Mouse (Mus musculus) frontal cortex, postnatal 10 days (tissue): ENCODE measurements around the gene Ankk1.
A peak's percentile ranks its signal among the peaks of the same experiment; 100 is the strongest.

Source experiments
- DNase-seq, 2 experiments: peaks; one replicate each; pipeline ENCODE4 v3.0.0; 2022; ENCODE audit warnings: low spot score in 2 of 2, mixed read lengths in 1 of 2

Ankk1 gene

DNA sequence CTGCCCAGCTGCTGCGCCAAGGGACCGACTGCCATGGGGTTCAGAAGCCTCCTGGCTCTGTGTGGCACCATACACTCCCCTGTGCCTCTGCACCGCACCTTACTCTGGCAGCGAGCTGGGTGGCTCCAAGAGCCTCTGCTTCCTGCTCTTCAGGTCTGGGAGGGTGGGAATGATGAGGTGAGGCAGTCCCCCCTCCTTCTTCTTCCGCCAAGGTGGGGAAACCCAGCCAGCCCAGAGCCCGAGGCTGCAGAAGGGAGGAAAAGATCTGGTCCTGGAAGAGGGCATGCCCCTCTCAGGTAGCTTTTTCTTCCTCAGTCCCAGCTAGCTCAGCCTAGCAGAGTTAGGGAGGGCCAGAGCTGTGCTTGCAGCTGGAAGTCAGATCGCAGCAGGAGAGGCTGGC is at the start of gene Ankk1:
Gene Ankk1 (minus strand): TSS at position 101 of the 400 bp plus-strand sequence.
- DNase-seq, result no peak

DNA sequence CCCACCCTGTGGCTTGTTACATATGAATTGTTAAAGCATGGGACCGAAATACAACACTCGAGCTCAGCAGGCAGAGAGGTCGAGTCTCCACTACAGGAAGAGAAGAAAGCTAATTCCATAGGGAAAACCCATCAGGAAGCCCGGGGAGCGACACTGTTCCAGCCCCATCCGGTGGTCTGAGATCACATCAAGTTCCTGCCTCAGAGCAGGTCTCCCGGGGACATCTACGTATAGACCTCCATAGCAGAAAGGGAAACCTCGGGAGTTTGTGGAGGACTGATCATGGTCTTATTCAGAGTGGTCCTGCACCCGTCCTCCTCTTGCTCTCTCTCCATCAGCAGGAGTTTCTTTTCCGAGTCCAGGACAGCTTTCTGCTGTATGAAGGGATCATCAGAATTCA is 45.3 kb upstream of the Ankk1 start:
- DNase-seq, result no peak

DNA sequence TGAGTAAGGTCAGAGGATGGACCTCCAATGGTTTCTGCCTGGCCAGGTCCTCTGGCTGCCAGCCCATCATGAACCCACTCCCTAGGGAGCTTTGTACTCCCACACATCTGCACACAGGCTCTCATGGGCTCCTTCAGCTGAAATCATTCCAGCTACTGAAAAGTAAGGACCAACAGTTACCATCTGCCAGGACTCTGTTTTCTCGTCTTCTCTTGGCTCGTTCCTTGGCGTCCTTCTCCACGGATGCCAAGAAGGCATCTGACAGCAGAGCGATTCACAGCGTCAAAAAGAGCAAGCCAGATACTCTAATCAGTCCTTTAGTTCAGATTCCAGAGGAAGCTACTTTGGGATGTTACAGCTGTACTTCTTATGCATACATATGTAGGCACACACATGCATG is 44.1 kb upstream of the Ankk1 start:
- no peak for DNase-seq

DNA sequence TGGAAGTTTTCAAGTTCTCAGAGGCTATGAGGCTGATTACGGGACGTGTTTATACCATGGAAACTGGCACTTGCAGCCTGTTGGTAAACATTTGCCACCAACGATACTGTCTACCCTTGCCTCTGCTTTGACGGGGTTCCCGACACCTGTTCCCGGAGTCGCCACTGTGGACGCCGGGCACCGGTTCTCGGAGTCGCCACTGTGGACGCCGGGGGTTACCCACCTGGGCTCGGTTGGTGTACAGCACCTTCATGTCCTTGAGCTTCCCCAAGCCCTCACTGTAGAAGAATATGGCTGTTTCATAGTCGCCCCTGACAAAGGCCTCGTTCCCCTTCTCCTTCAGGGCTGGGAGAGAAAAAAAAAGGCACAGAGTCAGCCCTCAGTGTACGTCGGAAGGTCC is 43.2 kb upstream of the Ankk1 start:
- DNase-seq, result no peak

DNA sequence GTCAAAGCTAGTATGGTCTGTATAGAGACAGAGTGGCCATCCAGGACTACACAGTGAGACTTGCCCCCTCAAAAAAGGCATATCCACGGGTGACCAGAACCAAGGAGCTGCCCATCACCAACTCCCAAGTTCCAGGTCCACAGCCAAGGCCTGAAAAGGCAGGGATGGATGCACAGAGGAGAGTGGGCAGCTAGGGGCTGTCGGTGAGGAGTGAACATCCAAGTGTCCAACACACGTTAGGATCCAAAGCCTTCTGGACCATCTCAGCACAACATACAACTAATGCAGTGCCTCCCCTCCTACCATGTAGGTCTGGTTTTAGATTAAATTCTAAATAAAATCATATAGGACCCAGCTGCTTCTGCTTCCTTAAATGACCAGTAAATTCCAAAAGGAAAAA is 29.3 kb upstream of the Ankk1 start:
- DNase-seq, result no peak

DNA sequence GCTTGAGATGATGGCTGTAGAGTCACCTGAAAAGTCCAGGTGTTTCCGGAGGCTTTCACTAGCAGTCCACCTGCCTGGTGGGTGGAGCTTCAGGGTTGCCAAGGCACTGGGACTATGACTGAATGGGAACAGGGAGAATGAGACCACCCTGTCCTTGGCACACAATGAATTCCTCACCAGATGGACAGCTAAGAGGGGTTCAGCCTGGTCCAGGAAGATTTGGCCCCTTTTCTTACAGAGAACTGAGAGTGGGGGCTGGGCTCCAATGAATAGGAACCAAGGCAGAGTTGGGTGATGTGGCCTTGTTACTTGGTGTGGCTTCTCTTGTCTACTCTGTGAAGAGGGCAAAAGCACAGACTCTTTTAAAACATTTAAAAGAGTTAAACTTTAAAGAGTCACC is 25.6 kb upstream of the Ankk1 start:
- no peak for DNase-seq

DNA sequence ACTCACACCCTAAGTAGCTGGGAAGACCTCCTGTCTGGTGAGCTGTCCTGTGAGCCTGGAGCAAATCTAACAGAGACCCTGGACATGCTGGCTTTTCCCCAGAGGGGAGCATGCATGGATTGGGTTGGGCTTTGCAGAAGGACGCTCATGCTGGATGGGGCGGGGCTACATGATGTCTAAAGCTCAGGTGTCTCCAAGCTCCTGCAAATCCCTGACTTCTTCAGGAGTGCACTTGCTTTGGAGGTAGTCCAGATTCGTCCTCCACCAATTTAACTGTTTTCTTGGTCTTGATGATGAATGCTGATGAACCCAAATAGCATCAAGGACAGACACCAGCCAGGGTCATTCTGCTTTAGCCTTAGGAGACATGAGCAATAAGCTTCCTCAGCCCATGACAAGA is 23.7 kb upstream of the Ankk1 start:
- no peak for DNase-seq

DNA sequence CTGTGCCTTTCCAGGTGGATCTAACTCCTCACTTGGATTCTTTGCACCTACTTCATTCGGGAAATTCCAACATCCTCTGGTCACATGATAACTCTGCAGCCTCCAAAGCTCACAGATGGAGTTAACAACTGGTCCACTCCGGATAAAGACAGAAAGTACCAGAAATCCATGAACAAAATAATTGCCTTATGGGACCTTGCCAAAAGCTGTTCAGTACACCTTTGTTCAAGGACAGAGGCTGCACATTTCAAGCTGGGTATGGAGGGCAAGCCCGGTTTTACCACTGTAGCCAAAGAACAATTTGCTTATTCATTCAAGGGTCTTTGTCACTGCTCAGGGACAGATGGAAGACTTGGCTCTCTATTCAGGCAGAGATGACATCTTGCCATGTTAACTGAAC is 15.8 kb upstream of the Ankk1 start:
- DNase-seq, result no peak

DNA sequence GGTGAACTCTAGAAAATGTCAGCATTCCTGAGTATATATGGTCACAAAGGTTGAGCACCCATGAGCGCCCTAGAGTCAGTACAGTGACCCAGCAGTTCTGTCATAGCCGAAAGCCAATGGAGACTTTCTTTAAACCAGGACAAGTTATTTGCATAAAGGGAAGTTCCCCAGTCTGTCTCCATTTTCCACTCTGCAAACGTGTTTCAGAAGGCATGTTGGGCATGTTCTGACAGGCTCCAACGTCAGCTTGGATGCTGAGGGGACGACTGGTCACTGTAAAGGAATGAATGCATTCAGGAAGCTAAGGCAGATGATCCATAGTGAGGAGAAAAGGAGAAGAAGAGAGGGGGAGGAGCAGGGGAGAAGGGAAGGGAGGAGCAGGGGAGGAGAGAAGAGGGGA is 657 bp upstream of the Ankk1 start:
- no peak for DNase-seq

DNA sequence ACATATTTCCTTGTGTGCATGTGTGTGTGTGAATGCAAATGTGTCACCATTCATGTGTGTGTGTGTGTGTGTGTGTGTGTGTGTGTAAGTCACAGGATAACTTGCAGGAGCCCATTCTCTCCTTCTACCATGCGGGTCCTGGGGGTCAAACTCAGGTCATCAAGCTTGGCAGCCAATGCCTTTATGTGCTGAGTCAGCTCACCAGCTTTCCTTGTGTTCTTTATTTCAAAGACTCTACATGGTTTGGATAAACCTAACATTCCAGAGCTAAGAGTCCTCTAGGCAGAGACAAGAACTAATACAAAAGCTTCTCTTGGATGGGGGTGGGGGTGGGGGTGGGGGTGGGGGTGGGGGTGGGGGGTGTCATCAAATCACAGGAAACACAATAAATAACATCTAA is 1.2 kb downstream of the Ankk1 start:
- no peak for DNase-seq

DNA sequence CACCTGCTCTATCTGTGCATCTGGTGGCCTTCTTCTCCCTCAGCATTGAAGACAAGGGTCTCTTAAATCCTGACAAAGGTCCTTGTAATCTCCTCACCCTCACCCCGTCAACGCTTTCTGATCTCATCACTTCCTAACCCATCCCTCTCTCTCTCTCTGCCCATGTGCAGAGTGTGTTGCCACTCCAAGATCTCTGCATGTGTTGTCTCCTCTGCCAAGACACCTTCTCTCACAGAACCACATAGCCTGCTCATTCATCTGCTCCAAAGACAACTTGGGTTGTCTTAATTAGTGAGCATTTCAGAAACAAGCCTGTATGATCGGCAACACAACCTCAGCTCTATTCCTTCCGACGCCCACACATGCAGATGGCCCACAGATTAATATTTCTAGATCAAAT is 3.0 kb downstream of the Ankk1 start:
- DNase-seq, result no peak

DNA sequence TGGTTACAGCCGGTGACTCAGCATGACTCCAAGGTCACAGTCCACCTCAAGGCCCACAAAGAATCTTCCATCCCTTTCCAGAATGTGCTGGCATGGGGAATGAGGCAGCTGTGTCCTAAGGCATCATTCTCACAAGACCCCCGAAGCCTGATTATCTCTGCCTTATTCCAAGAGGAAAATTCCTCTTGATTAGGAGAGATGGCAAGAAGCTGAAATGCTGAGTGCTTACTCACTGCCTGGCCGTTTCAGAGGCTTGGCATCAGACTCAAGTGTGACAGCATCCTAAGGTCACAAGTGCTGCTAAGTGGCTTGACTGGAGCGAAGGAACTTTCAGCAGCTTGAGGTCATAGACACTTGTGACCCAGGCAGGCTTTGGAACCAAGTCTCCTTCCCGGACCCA is 16.2 kb downstream of the Ankk1 start:
- no peak for DNase-seq

DNA sequence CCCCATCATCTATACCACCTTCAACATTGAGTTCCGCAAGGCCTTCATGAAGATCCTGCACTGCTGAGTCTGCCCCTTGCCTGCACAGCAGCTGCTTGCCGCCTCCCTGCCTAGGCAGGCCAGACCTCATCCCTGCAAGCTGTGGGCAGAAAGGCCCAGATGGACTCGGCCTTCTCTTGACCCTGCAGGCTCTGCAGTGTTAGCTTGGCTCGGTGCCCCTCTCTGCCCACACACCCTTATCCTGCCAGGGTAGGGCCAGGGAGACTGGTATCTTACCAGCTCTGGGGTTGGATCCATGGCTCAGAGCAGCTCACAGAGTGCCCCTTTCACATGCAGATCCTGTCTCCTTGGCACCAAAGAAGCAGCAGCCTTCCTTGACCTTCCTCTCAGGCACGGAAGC is 19.8 kb downstream of the Ankk1 start:
- no peak for DNase-seq

DNA sequence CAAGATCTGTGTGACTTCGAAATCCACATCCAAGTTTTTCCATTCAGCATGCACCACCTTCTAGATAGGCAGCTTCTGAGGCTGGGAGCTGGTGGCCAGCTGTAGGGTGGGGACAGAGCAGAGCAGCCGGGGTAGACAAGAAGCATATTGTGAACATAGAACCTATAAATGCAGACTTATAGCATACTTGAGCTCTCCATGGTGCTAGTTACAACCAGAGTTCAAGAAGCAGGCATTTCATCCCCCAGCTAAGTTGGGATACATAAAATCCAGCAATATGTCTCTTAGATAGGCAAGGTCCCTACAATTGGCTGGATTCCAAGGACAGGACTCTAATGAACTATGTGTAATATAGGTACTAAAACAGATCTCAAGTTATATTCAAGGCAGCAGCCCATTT is 23.1 kb downstream of the Ankk1 start:
- no peak for DNase-seq

DNA sequence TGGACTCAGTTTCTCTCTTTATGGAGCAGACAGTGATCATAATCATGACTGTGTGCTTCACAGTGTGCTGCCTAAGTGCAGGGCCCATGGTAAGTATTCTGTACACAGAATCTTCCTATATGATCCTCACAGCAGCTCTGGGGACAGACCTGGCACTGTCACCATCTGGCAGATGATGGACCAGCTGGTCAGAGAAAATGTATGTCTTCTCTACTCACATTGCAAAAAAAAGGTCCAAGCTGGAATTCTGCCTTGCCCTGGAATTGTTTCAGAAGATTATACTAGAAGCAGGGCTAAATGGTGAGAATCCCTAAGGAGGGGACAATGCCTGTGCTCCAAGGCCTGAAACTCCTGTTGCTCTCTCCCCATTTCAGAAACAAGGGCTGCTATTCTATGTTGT is 30.8 kb downstream of the Ankk1 start:
- no peak for DNase-seq

DNA sequence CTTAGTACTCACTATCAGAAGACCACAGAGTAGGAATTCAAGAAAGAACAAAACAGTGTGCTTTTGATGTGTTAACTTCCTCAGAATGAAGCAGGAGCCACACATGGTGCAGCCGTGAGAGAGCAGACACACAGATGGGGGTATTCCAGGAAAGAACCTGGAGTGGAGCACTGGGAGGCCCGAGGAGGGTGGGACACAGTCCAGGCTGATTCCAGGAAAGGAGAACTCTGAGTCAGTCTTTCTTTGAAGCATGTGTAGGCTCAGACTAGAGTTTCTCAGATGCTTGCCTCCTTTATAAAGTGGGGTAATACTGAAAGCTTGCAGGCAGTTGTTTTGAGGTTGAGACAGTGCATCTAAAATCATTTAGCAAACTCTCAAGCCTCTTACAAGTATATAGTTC is 34.6 kb downstream of the Ankk1 start:
- DNase-seq, result no peak

DNA sequence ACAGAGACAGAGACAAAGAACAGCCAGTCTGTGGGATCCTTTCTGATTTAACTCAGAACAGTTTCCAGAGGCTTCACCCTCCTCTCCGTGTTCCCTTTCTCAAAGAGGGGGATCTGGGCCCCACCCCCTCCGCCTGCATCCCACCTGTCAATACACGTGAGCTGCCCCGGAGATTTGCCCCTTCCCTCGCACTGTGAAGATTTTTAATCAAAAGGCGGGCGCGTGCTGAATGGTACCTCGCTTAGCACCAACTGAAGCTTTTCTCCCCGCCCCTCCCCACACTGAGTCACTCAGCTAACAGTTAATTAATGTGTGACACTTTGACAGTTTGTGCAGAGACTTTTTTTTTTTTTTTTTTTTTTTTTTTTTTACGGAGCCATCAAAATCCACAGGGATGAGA is 40.7 kb downstream of the Ankk1 start:
- DNase-seq, result peak; percentile 13 to 29

DNA sequence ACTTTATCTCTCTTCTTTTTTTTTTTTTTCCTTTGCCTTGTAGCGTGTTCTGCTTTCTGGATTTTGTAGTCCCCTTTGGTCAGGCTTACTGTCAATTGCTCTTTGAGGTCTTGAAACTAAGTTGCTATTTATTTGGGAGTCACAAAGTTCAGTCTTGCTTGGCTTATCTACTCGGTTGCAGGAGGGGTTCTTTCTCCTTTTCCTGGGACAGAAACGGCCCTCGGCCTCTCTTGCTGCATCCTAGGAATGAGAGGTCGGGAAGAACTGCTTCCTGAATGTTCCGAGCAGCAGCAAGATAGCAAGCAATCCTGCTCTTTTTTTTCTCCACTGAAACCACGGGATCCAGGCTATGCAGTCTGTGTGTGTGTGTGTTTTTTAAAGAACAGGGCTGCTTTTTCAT is 41.5 kb downstream of the Ankk1 start:
- DNase-seq, result no peak

DNA sequence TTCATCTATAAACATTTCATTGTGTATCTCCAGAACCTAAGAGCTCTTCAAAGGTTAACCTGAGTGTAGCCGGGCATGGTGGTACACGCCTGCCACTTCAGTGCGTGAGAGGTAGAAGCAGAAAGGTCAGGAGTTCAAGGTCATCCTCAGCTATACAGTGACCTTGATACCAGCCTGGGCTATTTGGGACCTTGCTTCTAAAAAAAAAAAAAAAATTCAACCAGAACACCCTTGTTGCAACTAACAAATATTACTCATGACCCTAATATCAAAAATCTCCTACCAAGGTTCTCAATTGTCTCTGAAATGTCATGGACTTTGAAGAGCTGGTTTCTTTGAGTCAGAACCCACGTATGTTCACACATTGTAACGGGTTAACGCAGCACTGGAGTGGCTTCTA is 42.0 kb downstream of the Ankk1 start:
- no peak for DNase-seq

DNA sequence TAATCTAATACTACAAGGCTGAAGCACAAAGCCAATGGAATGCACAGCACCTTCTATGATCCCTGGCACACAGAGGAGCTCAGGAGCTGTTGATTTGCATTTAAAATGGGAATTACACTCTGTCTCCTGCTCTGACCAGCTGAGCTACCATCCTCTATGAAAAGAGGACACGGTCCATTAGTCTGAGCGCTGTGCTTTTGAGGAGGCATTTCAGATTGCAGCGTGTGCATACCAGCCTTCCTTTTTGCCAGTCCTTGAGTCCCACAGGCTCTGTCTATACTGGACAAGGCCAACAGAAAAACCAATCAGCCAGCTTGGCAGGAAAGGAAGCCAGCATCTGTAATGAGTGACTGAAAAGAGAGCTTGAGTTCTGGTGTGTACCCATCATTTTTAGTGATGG is 42.8 kb downstream of the Ankk1 start:
- no peak for DNase-seq

DNA sequence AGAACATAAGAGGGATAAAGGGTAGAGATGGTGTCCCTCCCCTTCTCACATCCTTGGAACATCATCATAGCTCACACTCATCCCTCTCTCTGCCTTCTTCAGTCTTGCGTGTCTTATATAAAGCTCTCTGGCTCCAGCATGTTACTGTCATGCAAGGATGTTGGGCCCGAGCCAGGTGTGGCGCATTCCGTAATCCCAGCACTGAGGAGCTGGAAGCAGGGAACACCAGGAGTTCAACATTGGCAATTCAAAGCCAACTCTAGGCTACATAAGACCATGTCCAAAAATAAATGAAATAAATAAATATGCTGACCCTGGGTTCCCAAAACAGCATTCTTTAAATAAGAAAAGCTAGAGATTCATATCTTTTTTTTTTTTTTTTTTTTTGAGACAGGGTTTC is 46.9 kb downstream of the Ankk1 start:
- no peak for DNase-seq

DNA sequence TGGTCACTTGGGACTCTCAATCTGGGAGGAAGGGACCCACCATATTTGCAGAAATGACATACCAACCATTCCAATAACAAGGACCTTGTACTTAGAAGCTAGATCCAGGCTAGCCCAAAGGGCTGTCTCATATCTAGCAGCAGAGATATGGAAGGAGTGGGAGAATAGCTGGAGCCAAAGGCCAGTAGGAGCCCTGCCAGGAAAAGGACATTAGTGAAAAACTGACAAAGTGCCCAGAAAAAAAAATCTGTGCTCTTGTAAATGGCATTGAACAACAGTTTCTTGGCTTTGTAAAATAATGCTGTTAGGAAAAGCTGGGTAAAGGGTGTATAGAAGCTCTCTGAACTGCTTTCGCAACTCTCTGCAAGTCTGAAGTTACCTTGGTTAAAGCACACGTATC is 52.9 kb downstream of the Ankk1 start:
- DNase-seq, result no peak

DNA sequence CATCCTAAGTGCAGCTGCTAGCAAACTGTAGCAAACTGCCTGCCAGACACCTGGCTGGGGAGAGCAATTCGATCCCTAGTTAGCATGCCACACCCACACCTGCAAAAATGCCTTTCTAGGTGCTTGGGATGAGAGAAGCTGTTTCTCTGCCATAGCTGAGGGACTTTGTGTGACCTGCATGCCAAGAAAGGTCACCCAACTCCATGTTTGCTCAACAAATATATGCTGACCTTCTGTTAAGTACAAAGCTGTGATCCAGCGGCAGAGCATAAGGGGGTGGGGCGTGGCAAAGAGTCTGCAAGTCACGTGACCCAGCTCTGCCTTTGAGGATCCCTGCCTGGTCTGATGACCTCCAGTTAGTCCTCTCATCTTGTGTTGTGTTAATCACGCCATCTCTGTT is 61.1 kb downstream of the Ankk1 start:
- no peak for DNase-seq
